Mouse (Mus musculus) neural tube, postnatal 0 days (tissue): ENCODE data around the gene Erbb4. TPM values are rescaled to one million over a fixed set of nuclear protein-coding genes. Genes with fewer than 3 reads are reported as not detected.

Experiments
- polyA plus RNA-seq: library from polyadenylated mRNA; unstranded; fragments of >200 nt; fragmentation: Nextera tagmentation; extraction: Ambion mirVana; gene quantifications from 2 replicates; pipeline ENCODE4 v1.2.1, GENCODE M21; 2015

The Erbb4 gene
- polyA plus RNA-seq, result 6.9 and 7.5 TPM in 2 replicates

DNA sequence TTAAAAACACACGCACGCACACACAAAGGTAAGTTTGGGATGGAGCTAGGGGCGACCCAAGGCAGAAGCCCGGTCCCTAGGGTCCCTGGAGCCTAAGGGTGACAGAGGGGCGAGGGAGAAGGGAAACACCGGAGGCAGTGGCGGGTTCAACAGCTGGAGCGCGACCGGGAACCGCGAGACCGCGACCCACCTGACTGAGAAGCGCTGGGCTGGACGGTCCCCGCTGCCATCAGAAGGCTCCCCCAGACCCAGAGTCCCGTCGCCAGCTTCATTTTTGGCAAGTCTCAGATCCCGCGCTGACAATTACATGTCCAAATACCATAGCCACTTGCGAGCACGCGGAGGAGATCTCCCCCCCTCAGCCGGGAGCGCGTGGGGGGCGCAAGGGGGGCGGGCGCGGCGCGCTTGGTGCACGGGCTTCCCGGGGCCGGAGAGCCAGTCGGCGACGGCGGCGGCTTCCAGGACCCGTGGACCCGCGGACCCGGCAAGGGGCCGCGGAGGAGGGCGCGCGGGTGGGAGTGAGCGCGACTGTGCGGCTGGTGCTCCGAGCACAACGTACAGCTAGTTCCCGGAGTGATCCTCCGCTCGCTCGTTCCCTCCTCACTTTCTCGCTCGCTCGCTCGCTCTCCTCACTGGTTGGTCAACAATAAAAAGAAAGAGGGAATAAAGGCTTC, at the start of gene Erbb4:
Gene Erbb4, minus strand, starts transcription at position 575 of the 674 bp plus-strand sequence.

